Mouse (Mus musculus) ES-Bruce4 (cell line): Measurements from ENCODE around the gene 2010300C02Rik. TPM values are rescaled to one million over a fixed set of nuclear protein-coding genes. Genes with fewer than 3 reads are reported as not detected.

Experiments used
- H3K27ac ChIP-seq: 2 replicates; pipeline ENCODE4 v1.5.1; 2012; ENCODE audit warnings: low read length, inconsistent platforms; ENCODE audit not compliant: insufficient read depth
- H3K27me3 ChIP-seq: 2 replicates; pipeline ENCODE4 v1.6.1; 2012; ENCODE audit warnings: mild to moderate bottlenecking, low read length, inconsistent platforms; ENCODE audit not compliant: control insufficient read depth, poor library complexity, insufficient read depth, severe bottlenecking
- H3K36me3 ChIP-seq: 2 replicates; pipeline ENCODE4 v1.6.1; 2012; ENCODE audit warnings: inconsistent platforms, mild to moderate bottlenecking, low read length, moderate library complexity; ENCODE audit not compliant: control insufficient read depth, poor library complexity, insufficient read depth, severe bottlenecking
- H3K4me1 ChIP-seq: one replicate; pipeline ENCODE4 v1.8.1; 2011; ENCODE audit warnings: low read length; ENCODE audit not compliant: control insufficient read depth, insufficient read depth
- H3K4me3 ChIP-seq: 2 replicates; pipeline ENCODE4 v1.5.1; 2011; ENCODE audit warnings: low read depth, mild to moderate bottlenecking, low read length
- H3K9ac ChIP-seq: 2 replicates; pipeline ENCODE4 v1.6.1; 2012; ENCODE audit warnings: low read depth, mild to moderate bottlenecking, inconsistent platforms; ENCODE audit not compliant: poor library complexity, severe bottlenecking
- H3K9me3 ChIP-seq: replicated peaks from 2 replicates; pipeline ENCODE4 v1.6.1; 2012; ENCODE audit warnings: mild to moderate bottlenecking, low read length, inconsistent platforms; ENCODE audit not compliant: control insufficient read depth, poor library complexity, insufficient read depth, severe bottlenecking
- CTCF ChIP-seq: IDR thresholded peaks from one replicate; pipeline ENCODE4 v1.8.1; 2011; ENCODE audit warnings: low read depth, low read length
- EP300 ChIP-seq: IDR thresholded peaks from 2 replicates; pipeline ENCODE4 v1.6.1; 2011; ENCODE audit warnings: low read depth, low read length; ENCODE audit not compliant: insufficient read depth
- POLR2A ChIP-seq: IDR thresholded peaks from one replicate; pipeline ENCODE4 v1.8.1; 2011; ENCODE audit warnings: low read length; ENCODE audit not compliant: insufficient read depth
- polyA plus RNA-seq: library from polyadenylated mRNA; stranded (reverse); fragments of >200 nt; gene quantifications from 2 replicates; pipeline ENCODE4 v1.2.4, GENCODE M21; 2011; ENCODE audit warnings: low read depth; ENCODE audit not compliant: missing spikeins, insufficient read depth, insufficient read length

The 2010300C02Rik gene
- polyA plus RNA-seq, 1 experiment = 0.70 TPM

GRCm38 (mm10) chr1:37728053-37728452, 8.2 kb upstream of the 2010300C02Rik start:
- no peak for TF ChIP-seq EP300
- H3K9me3 ChIP-seq = no peaks in the 10 kb centered on the region
- H3K36me3 ChIP-seq = no peaks in the 10 kb centered on the region
- H3K27me3 ChIP-seq = no peaks in the 10 kb centered on the region
- H3K27ac ChIP-seq = no peak overlapping the region
- no peak overlapping the region for H3K9ac ChIP-seq
- H3K4me1 ChIP-seq = no peaks in the 10 kb centered on the region
- H3K4me3 ChIP-seq = no peak overlapping the region

GRCm38 (mm10) chr1:37727186-37727585, 7.3 kb upstream of the 2010300C02Rik start:
- Histone ChIP-seq H3K27ac (no peak overlapping the region), H3K9me3 (no peaks in the 10 kb centered on the region), H3K4me1 (no peaks in the 10 kb centered on the region), H3K9ac (no peak overlapping the region), H3K4me3 (no peak overlapping the region), H3K36me3 (no peaks in the 10 kb centered on the region), H3K27me3 (no peaks in the 10 kb centered on the region)
- TF ChIP-seq EP300 (no peak), POLR2A (no peak), CTCF (no peak)

- TF ChIP-seq POLR2A = no peak
- TF ChIP-seq EP300 = no peak
- no peak for TF ChIP-seq CTCF
These were observed 6.5 kb upstream of the 2010300C02Rik start for GRCm38 (mm10) chr1:37726426-37726825.

GRCm38 (mm10) chr1:37725880-37726279, 6.0 kb upstream of the 2010300C02Rik start:
- Histone ChIP-seq H3K27me3 (0 out of 2 replicates have a peak, but pooled peaks cover 2% of the 10 kb centered on the region), H3K4me1 (no peaks in the 10 kb centered on the region), H3K27ac (no peak overlapping the region), H3K36me3 (no peaks in the 10 kb centered on the region), H3K9me3 (no peaks in the 10 kb centered on the region), H3K9ac (no peak overlapping the region), H3K4me3 (no peak overlapping the region)
- no peak for TF ChIP-seq POLR2A
- no peak for TF ChIP-seq EP300
- TF ChIP-seq CTCF = no peak

More at GRCm38 (mm10) chr1:37726426-37726825, 6.5 kb upstream of the 2010300C02Rik start:
- no peaks in the 10 kb centered on the region for H3K9me3 ChIP-seq
- no peak overlapping the region for H3K9ac ChIP-seq
- no peaks in the 10 kb centered on the region for H3K4me1 ChIP-seq
- no peaks in the 10 kb centered on the region for H3K36me3 ChIP-seq
- no peaks in the 10 kb centered on the region for H3K27me3 ChIP-seq
- no peak overlapping the region for H3K27ac ChIP-seq
- H3K4me3 ChIP-seq = no peak overlapping the region

GRCm38 (mm10) chr1:37721092-37721491, 1.2 kb upstream of the 2010300C02Rik start:
- Histone ChIP-seq H3K4me1 (no peaks in the 10 kb centered on the region), H3K9me3 (no peaks in the 10 kb centered on the region), H3K9ac (no peak overlapping the region), H3K27me3 (0 out of 2 replicates have a peak, but pooled peaks cover 2% of the 10 kb centered on the region), H3K36me3 (no peaks in the 10 kb centered on the region), H3K4me3 (no peak overlapping the region), H3K27ac (no peak overlapping the region)
- TF ChIP-seq POLR2A (no peak), CTCF (no peak), EP300 (no peak)

- H3K27ac ChIP-seq = no peak overlapping the region
- H3K4me3 ChIP-seq = peak overlapping the region; percentile 62
- TF ChIP-seq EP300 (no peak), POLR2A (no peak), CTCF (no peak)
- no peaks in the 10 kb centered on the region for H3K36me3 ChIP-seq
- no peaks in the 10 kb centered on the region for H3K9me3 ChIP-seq
- 0 out of 2 replicates have a peak, but pooled peaks cover 2% of the 10 kb centered on the region for H3K27me3 ChIP-seq
- H3K4me1 ChIP-seq = no peaks in the 10 kb centered on the region
- H3K9ac ChIP-seq = peak overlapping the region; percentile 47
These were observed 708 bp downstream of the 2010300C02Rik start for GRCm38 (mm10) chr1:37719030-37719723.
